Mouse (Mus musculus): ENCODE measurements around the gene Lypd6. TPM values are rescaled to one million over a fixed set of nuclear protein-coding genes. Genes with fewer than 3 reads are reported as not detected.

Gene Lypd6
- total and polyA plus RNA-seq, 3 experiments = not detected

DNA sequence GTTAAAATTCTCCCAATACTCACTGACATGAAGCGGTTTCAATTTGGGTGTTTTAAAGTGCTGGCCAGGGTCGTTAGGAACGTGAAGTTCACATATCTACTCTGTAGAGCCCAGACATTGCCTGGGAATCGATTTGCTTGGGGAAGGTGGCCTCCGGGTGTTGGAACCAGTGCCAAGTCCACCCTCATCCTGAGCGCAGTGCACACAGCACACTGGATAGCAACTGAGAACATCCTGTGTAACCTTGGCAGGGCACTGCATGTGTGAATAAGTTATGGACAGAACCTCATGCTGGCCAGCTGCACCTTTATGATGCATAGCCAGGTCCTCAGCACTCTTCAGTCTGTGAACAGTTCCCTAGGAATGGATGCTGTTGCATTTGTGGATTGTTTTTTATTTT lies 77.4 kb downstream of the Lypd6 start:
- Histone ChIP-seq H3K9ac (ENCODE audit: control insufficient read depth, low read depth, low read length, poor library complexity, severe bottlenecking) (no peak overlapping the region), H3K36me3 (ENCODE audit: control insufficient read depth in 1 of 2, insufficient read depth in 2 of 2, low read length in 2 of 2) (no peaks in the 10 kb centered on the region), H3K9me3 (replicated peaks; ENCODE audit: insufficient read depth, low read length) (no peaks in the 10 kb centered on the region), H3K27ac (ENCODE audit: control insufficient read depth, low read depth, low read length) (no peak overlapping the region), H3K4me3 (ENCODE audit: control insufficient read depth in 1 of 2, insufficient read depth in 1 of 2, low read depth in 2 of 2, low read length in 2 of 2) (no peak overlapping the region), H3K27me3 (ENCODE audit: control insufficient read depth in 1 of 2, insufficient read depth in 2 of 2, low read length in 2 of 2) (no peaks in the 10 kb centered on the region), H3K79me2 (ENCODE audit: control insufficient read depth, insufficient read depth, low read length, poor library complexity) (no peaks in the 10 kb centered on the region), H3K4me1 (ENCODE audit: control insufficient read depth in 1 of 2, insufficient read depth in 2 of 2, low read length in 2 of 2) (no peaks in the 10 kb centered on the region)
- DNase-seq (ENCODE audit: low read depth, low spot score) = no peak
- TF ChIP-seq MEF2A (IDR thresholded peaks at IDR 0.05; ENCODE audit: extremely low read depth, insufficient replicate concordance, low read depth, low read length, poor library complexity, severe bottlenecking) = no peak
- TF ChIP-seq CHD1 (IDR thresholded peaks at IDR 0.05; ENCODE audit: low read depth, low read length) = no peak
- TF ChIP-seq ZNF384 (IDR thresholded peaks at IDR 0.05; ENCODE audit: low read depth, low read length) = no peak
- TF ChIP-seq ZMIZ1 (IDR thresholded peaks at IDR 0.05; ENCODE audit: low read depth, low read length) = no peak
- TF ChIP-seq ZC3H11A (IDR thresholded peaks at IDR 0.05; ENCODE audit: low read depth, low read length) = no peak
- no peak for TF ChIP-seq MAZ (IDR thresholded peaks at IDR 0.05; ENCODE audit: low read depth, low read length)
- TF ChIP-seq NRF1 (IDR thresholded peaks at IDR 0.05; ENCODE audit: insufficient read depth, low read depth, low read length, poor library complexity, severe bottlenecking) = no peak
- TF ChIP-seq GABPA (IDR thresholded peaks at IDR 0.05; ENCODE audit: low read depth, low read length) = no peak
- TF ChIP-seq RAD21 (IDR thresholded peaks at IDR 0.05; ENCODE audit: low read depth, low read length) = no peak

DNA sequence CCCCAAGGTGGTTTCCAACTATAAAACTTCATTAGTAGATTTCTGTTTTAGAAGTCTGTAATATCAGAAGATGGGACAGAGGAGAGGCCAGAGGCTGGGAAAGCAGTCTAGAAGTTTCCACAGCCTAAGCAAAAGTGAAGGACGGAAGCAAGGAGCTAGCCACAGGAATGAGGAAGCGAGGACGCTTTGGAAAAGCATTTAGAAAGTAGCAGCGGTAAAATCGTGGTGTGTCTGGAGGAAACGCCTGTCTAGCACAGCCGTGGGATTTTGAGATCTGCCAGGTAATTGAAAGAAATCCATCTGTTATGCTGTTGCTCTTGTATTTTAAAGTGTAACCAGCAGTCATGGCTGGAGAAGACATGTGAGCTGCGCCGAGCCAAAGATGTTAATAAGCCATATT lies 81.1 kb downstream of the Lypd6 start:
- no peak overlapping the region for H3K27ac ChIP-seq (ENCODE audit: control insufficient read depth, low read depth, low read length)
- TF ChIP-seq CHD2 (IDR thresholded peaks at IDR 0.05; ENCODE audit: low read length) (no peak), CTCF (IDR thresholded peaks at IDR 0.05 in 2 of 3, conservative IDR thresholded peaks at IDR 0.05 in 1 of 3; ENCODE audit: control insufficient read depth in 1 of 3, insufficient read depth in 1 of 3, low read depth in 2 of 3, low read length in 3 of 3, poor library complexity in 1 of 3, severe bottlenecking in 1 of 3) (no peak), USF1 (IDR thresholded peaks at IDR 0.05; ENCODE audit: low read depth, low read length) (no peak), ZNF384 (IDR thresholded peaks at IDR 0.05; ENCODE audit: low read depth, low read length) (no peak), MAFK (IDR thresholded peaks at IDR 0.05; ENCODE audit: borderline replicate concordance, low read depth, low read length) (no peak), KAT2A (conservative IDR thresholded peaks at IDR 0.05; ENCODE audit: low read depth, low read length) (no peak), E2F4 (IDR thresholded peaks at IDR 0.05; ENCODE audit: borderline replicate concordance, low read depth, low read length) (no peak), JUND (IDR thresholded peaks at IDR 0.05; ENCODE audit: low read depth, low read length) (no peak), ZC3H11A (IDR thresholded peaks at IDR 0.05; ENCODE audit: low read depth, low read length) (no peak), MXI1 (IDR thresholded peaks at IDR 0.05; ENCODE audit: low read depth, low read length) (no peak), TBP (IDR thresholded peaks at IDR 0.05; ENCODE audit: low read depth, low read length) (no peak)
- no peaks in the 10 kb centered on the region for H3K9me3 ChIP-seq (replicated peaks; ENCODE audit: insufficient read depth, low read length)
- no peak overlapping the region for H3K4me3 ChIP-seq (ENCODE audit: control insufficient read depth in 1 of 2, insufficient read depth in 1 of 2, low read depth in 2 of 2, low read length in 2 of 2)
- no peaks in the 10 kb centered on the region for H3K36me3 ChIP-seq (ENCODE audit: control insufficient read depth in 1 of 2, insufficient read depth in 2 of 2, low read length in 2 of 2)
- H3K79me2 ChIP-seq (ENCODE audit: control insufficient read depth, insufficient read depth, low read length, poor library complexity) = no peaks in the 10 kb centered on the region
- no peaks in the 10 kb centered on the region for H3K27me3 ChIP-seq (ENCODE audit: control insufficient read depth in 1 of 2, insufficient read depth in 2 of 2, low read length in 2 of 2)
- H3K9ac ChIP-seq (ENCODE audit: control insufficient read depth, low read depth, low read length, poor library complexity, severe bottlenecking) = no peak overlapping the region
- no peak for DNase-seq (ENCODE audit: low read depth, low spot score)
- no peaks in the 10 kb centered on the region for H3K4me1 ChIP-seq (ENCODE audit: control insufficient read depth in 1 of 2, insufficient read depth in 2 of 2, low read length in 2 of 2)
